Mouse (Mus musculus) adrenal gland, postnatal 14 days (tissue): ENCODE measurements around the gene Serpina3j. TPM values are rescaled to one million over a fixed set of nuclear protein-coding genes. Genes with fewer than 3 reads are reported as not detected.

Source experiments
- total RNA-seq: library from RNA; stranded (reverse); gene quantifications from 2 replicates; pipeline ENCODE4 v1.2.3, GENCODE M21; 2021

Serpina3j gene
- total RNA-seq, 1 experiment from 2014 or later, result not detected

Other genes with a start within 250 kb of the Serpina3j start
- gene Serpina5, start 213.4 kb upstream of the Serpina3j start, total RNA-seq, result 0.30 TPM in 1 of 2 replicates, not detected in the other
- gene Serpina3a, start 201.8 kb upstream of the Serpina3j start, total RNA-seq, result not detected in 2 replicates
- 0.33 TPM in 1 of 2 replicates, not detected in the other for gene Serpina3b, start 186.6 kb upstream of the Serpina3j start, total RNA-seq
- 10.7 and 12.5 TPM in 2 replicates for gene Serpina3c, start 160.7 kb upstream of the Serpina3j start, total RNA-seq
- gene Serpina3f, start 100.0 kb upstream of the Serpina3j start, total RNA-seq, result 0.67 and 2.2 TPM in 2 replicates
- 5.2 and 20.1 TPM in 2 replicates for gene Serpina3g, start 78.3 kb upstream of the Serpina3j start, total RNA-seq
- gene Serpina3i, start 51.4 kb upstream of the Serpina3j start, total RNA-seq, result 0.78 and 1.7 TPM in 2 replicates
- gene Serpina3k, start 23.9 kb downstream of the Serpina3j start, total RNA-seq, result 22.0 and 379 TPM in 2 replicates
- 4.9 and 70.0 TPM in 2 replicates for gene Serpina3m, start 23.9 kb downstream of the Serpina3j start, total RNA-seq
- 14.5 and 67.3 TPM in 2 replicates for gene Serpina3n, start 92.2 kb downstream of the Serpina3j start, total RNA-seq
- not detected in 2 replicates for gene Gsc, start 158.8 kb downstream of the Serpina3j start, total RNA-seq